Mouse (Mus musculus) CH12.LX (cell line): ENCODE measurements around the gene Natd1. TPM values are rescaled to one million over a fixed set of nuclear protein-coding genes. Genes with fewer than 3 reads are reported as not detected.

Source experiments
- DNase-seq: peaks from one replicate; pipeline ENCODE4 v3.0.0-alpha.2; 2013; ENCODE audit errors: extremely low read depth
- H3K27ac ChIP-seq: 2 replicates; pipeline ENCODE4 v1.5.1; 2012; ENCODE audit warnings: low read depth, mild to moderate bottlenecking, control low read depth, moderate library complexity; ENCODE audit not compliant: insufficient read depth
- H3K27me3 ChIP-seq: replicated peaks from 2 replicates; pipeline ENCODE3; 2012; ENCODE audit warnings: inconsistent platforms
- H3K36me3 ChIP-seq, 2 experiments: replicated peaks in 1 of 2; 2 replicates each; pipeline versions ENCODE3 to v1.6.1; 2012; ENCODE audit warnings: inconsistent platforms in 1 of 2, low read length in 1 of 2, mild to moderate bottlenecking in 1 of 2, mixed read lengths in 1 of 2, moderate library complexity in 1 of 2; ENCODE audit not compliant: control insufficient read depth in 1 of 2, insufficient read depth in 1 of 2
- H3K4me1 ChIP-seq, 2 experiments: 2 replicates each; pipeline ENCODE4 v1.6.1; 2012; ENCODE audit warnings: inconsistent platforms in 1 of 2, moderate library complexity in 1 of 2; ENCODE audit not compliant: insufficient read depth in 2 of 2, control insufficient read depth in 1 of 2
- H3K4me2 ChIP-seq: 2 replicates; pipeline ENCODE4 v1.6.1; 2012; ENCODE audit warnings: low read depth, mild to moderate bottlenecking, control low read depth; ENCODE audit not compliant: poor library complexity, insufficient read depth, severe bottlenecking
- H3K4me3 ChIP-seq, 3 experiments: fragments of 150-350 bp in 1 of 3; sonication (generic) in 1 of 3; replicated peaks in 1 of 3; 2 replicates each; pipeline versions ENCODE3 to v1.5.1; 2011 to 2012; ENCODE audit warnings: low read depth in 2 of 3, low read length in 2 of 3, mild to moderate bottlenecking in 2 of 3, moderate library complexity in 2 of 3, control low read depth in 1 of 3, improper control_type of control experiment in 1 of 3, inconsistent platforms in 1 of 3, mixed read lengths in 1 of 3; ENCODE audit not compliant: poor library complexity in 1 of 3
- H3K79me2 ChIP-seq: replicated peaks from 2 replicates; pipeline ENCODE4 v1.6.1; 2012; ENCODE audit warnings: mild to moderate bottlenecking, moderate library complexity; ENCODE audit not compliant: control insufficient read depth, poor library complexity, insufficient read depth, severe bottlenecking; ENCODE audit errors: extremely low read depth
- H3K9ac ChIP-seq: 2 replicates; pipeline ENCODE4 v1.6.1; 2012; ENCODE audit warnings: low read depth, mild to moderate bottlenecking, control low read depth, moderate library complexity; ENCODE audit not compliant: insufficient read depth
- H3K9me3 ChIP-seq: replicated peaks from 2 replicates; pipeline ENCODE3; 2012; ENCODE audit warnings: low read length, inconsistent platforms, mixed read lengths
- BHLHE40 ChIP-seq: IDR thresholded peaks from 2 replicates; pipeline ENCODE4 v1.6.1; 2011; ENCODE audit warnings: mild to moderate bottlenecking, low read depth, low read length, improper control_type of control experiment
- CHD1 ChIP-seq: IDR thresholded peaks from 2 replicates; pipeline ENCODE4 v1.6.1; 2012; ENCODE audit warnings: low read depth, low read length, improper control_type of control experiment, inconsistent platforms
- CHD2 ChIP-seq: IDR thresholded peaks from 2 replicates; pipeline ENCODE4 v1.6.1; 2011; ENCODE audit warnings: low read length, improper control_type of control experiment
- ETS1 ChIP-seq: conservative IDR thresholded peaks from 2 replicates; pipeline ENCODE4 v1.6.1; 2012; ENCODE audit warnings: low read depth, mild to moderate bottlenecking, inconsistent platforms, low read length, improper control_type of control experiment, moderate library complexity
- GABPA ChIP-seq: IDR thresholded peaks from 2 replicates; pipeline ENCODE4 v1.6.1; 2012; ENCODE audit warnings: low read depth, low read length, improper control_type of control experiment, inconsistent platforms; ENCODE audit not compliant: insufficient replicate concordance
- HCFC1 ChIP-seq: IDR thresholded peaks from 2 replicates; pipeline ENCODE4 v1.6.1; 2012; ENCODE audit warnings: low read depth, mild to moderate bottlenecking, inconsistent platforms, low read length, improper control_type of control experiment
- JUND ChIP-seq: conservative IDR thresholded peaks from 2 replicates; pipeline ENCODE4 v1.6.1; 2011; ENCODE audit warnings: low read depth, low read length, improper control_type of control experiment
- MAZ ChIP-seq: IDR thresholded peaks from 2 replicates; pipeline ENCODE4 v1.6.1; 2012; ENCODE audit warnings: low read depth, mild to moderate bottlenecking, inconsistent platforms, low read length, improper control_type of control experiment, moderate library complexity
- MXI1 ChIP-seq: IDR thresholded peaks from 2 replicates; pipeline ENCODE4 v1.6.1; 2011; ENCODE audit warnings: mild to moderate bottlenecking, low read depth, low read length, improper control_type of control experiment
- MYC ChIP-seq: IDR thresholded peaks from 2 replicates; pipeline ENCODE4 v1.6.1; 2011; ENCODE audit warnings: low read depth, mild to moderate bottlenecking, improper control_type of control experiment, low read length
- PAX5 ChIP-seq: IDR thresholded peaks from 2 replicates; pipeline ENCODE4 v1.6.1; 2012; ENCODE audit warnings: low read length, inconsistent platforms, mixed read lengths
- RCOR1 ChIP-seq: conservative IDR thresholded peaks from 2 replicates; pipeline ENCODE4 v1.6.1; 2012; ENCODE audit warnings: low read depth, mild to moderate bottlenecking, inconsistent platforms, low read length, improper control_type of control experiment
- SIN3A ChIP-seq: IDR thresholded peaks from 2 replicates; pipeline ENCODE4 v1.6.1; 2012; ENCODE audit warnings: low read length, improper control_type of control experiment, inconsistent platforms
- UBTF ChIP-seq: IDR thresholded peaks from 2 replicates; pipeline ENCODE4 v1.6.1; 2012; ENCODE audit warnings: low read depth, mild to moderate bottlenecking, inconsistent platforms, low read length, improper control_type of control experiment, moderate library complexity
- USF1 ChIP-seq: IDR thresholded peaks from 2 replicates; pipeline ENCODE4 v1.6.1; 2014; ENCODE audit warnings: low read depth, mild to moderate bottlenecking, inconsistent platforms, low read length, improper control_type of control experiment
- USF2 ChIP-seq: conservative IDR thresholded peaks from 2 replicates; pipeline ENCODE4 v1.6.1; 2011; ENCODE audit warnings: low read depth, low read length, improper control_type of control experiment
- ZC3H11A ChIP-seq: IDR thresholded peaks from 2 replicates; pipeline ENCODE4 v1.6.1; 2012; ENCODE audit warnings: low read depth, mild to moderate bottlenecking, inconsistent platforms, low read length, improper control_type of control experiment
- ZMIZ1 ChIP-seq: IDR thresholded peaks from 2 replicates; pipeline ENCODE4 v1.6.1; 2012; ENCODE audit warnings: low read depth, mild to moderate bottlenecking, inconsistent platforms, low read length, improper control_type of control experiment
- ZNF384 ChIP-seq: IDR thresholded peaks from 2 replicates; pipeline ENCODE4 v1.6.1; 2012; ENCODE audit warnings: low read depth, low read length, improper control_type of control experiment, inconsistent platforms
- dilution Hi-C: fragments of 300-500 bp; cut with MboI; formaldehyde crosslinking; loops from 2 replicates; pipeline ENCODE4 v1.14.3; 2020; ENCODE audit warnings: low sequenced_read_pairs; ENCODE audit not compliant: extremely low pct_unique_long_range_greater_than_20kb, extremely low pct_ligation_motif_present
- in situ Hi-C: fragments of 300-500 bp; cut with MboI; formaldehyde crosslinking; loops from 3 replicates; pipeline ENCODE4 v1.14.3; 2019; ENCODE audit warnings: low sequenced_read_pairs, low pct_ligation_motif_present, low pct_unique_long_range_greater_than_20kb, mixed read lengths
- polyA plus RNA-seq: library from polyadenylated mRNA; unstranded; fragments of >175 nt; gene quantifications from 2 replicates; pipeline ENCODE4 v1.2.1, GENCODE M21; 2012; ENCODE audit warnings: low read depth; ENCODE audit not compliant: insufficient read length
- total RNA-seq, 2 experiments: library from RNA; depleted of rRNA; stranded (reverse); fragments of 300-350 nt in 1 of 2; fragments of >200 nt in 1 of 2; gene quantifications; 2 replicates each; pipeline ENCODE4 v1.2.3; 2012 to 2014

The Natd1 gene
- total RNA-seq (2012; rRNA removed) (3.1 and 5.0 TPM in 2 replicates), total RNA-seq (2014; rRNA removed) (1.9 and 2.1 TPM in 2 replicates), polyA plus RNA-seq (4.3 and 5.2 TPM in 2 replicates)

DNA sequence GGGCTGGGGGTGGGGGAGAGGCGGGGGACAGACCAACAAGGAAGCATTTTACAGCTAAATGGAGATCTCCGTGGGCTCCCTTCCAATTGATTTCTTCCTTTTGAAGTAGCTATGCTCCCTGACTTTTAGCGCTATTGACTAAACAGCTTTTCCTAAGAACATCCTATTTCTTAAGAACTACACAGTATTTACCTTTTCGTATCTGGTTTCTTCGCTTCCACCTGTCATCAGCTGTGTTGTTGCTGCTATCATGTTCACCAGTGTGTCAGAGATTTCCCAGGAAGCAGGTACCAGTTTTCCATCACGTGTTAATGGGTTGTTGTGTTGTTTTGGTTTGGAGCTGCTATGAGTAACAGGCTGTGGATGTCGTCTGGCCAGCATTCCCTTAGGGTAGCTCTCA lies at the start of gene Natd1:
Gene Natd1 (minus strand): TSS at position 260 of the 400 bp plus-strand sequence.
- Histone ChIP-seq H3K79me2 (no peaks in the 10 kb centered on the region), H3K27me3 (no peaks in the 10 kb centered on the region), H3K4me1 (peaks cover 7 to 28% of the 10 kb centered on the region in 2 experiments), H3K4me2 (peak within 1 kb of the TSS; percentile 91), H3K9ac (peak within 1 kb of the TSS; percentile 62), H3K36me3 (peaks cover 0 to 4% of the 10 kb centered on the region in 2 experiments), H3K9me3 (no peaks in the 10 kb centered on the region), H3K27ac (no peak within 1 kb of the TSS), H3K4me3 (peak within 1 kb of the TSS; percentile 69 to 86 (median 74))
- TF ChIP-seq ZC3H11A: no peak
- TF ChIP-seq RCOR1: no peak
- no peak for TF ChIP-seq ETS1
- TF ChIP-seq UBTF: no peak
- TF ChIP-seq MAZ: no peak
- TF ChIP-seq ZMIZ1: no peak
- TF ChIP-seq CHD2: no peak
- no peak for TF ChIP-seq GABPA
- no peak for TF ChIP-seq PAX5
- no peak for TF ChIP-seq HCFC1
- TF ChIP-seq JUND: no peak
- no peak for TF ChIP-seq USF2
- no peak for TF ChIP-seq SIN3A
- TF ChIP-seq MXI1: no peak
- no peak for TF ChIP-seq CHD1
- no peak for TF ChIP-seq ZNF384
- no peak for TF ChIP-seq MYC
- in situ Hi-C loops: no loop called here
- dilution Hi-C loops: no loop called here
- no peak for DNase-seq

- no peak overlapping the region for H3K9ac ChIP-seq
- TF ChIP-seq ZMIZ1 (no peak), MYC (no peak), BHLHE40 (no peak), USF1 (no peak)
- TF ChIP-seq, all 38 proteins: peak for 0
- H3K27me3 ChIP-seq: no peaks in the 10 kb centered on the region
- no peaks in the 10 kb centered on the region for H3K36me3 ChIP-seq
- H3K4me2 ChIP-seq: no peak overlapping the region
- H3K27ac ChIP-seq: no peak overlapping the region
- H3K4me1 ChIP-seq: peaks cover 8 to 18% of the 10 kb centered on the region in 2 experiments; a peak in 3 of 4 replicates
- H3K9me3 ChIP-seq: peaks cover 2% of the 10 kb centered on the region
- no peaks in the 10 kb centered on the region for H3K79me2 ChIP-seq
- no peak overlapping the region for H3K4me3 ChIP-seq
- in situ Hi-C loops: no loop called here
- no peak for DNase-seq
- dilution Hi-C loops: no loop called here
Measured at GRCm38 (mm10) chr11:60962709-60963108, 48.2 kb upstream of the Natd1 start.
